Mouse (Mus musculus) brain, embryonic 14.5 days (tissue): Measurements from ENCODE around the gene Lrig1.

Source experiments
- CTCF ChIP-seq: fragments of 200-500 bp; IDR thresholded peaks from 2 replicates; pipeline ENCODE4 v1.5.1; 2012; ENCODE audit warnings: inconsistent platforms, mild to moderate bottlenecking, moderate library complexity, borderline replicate concordance; ENCODE audit not compliant: insufficient read depth, insufficient read length; ENCODE audit errors: extremely low read depth
- POLR2A ChIP-seq: fragments of 200-500 bp; IDR thresholded peaks from 2 replicates; pipeline ENCODE4 v1.6.1; 2012; ENCODE audit warnings: mild to moderate bottlenecking, inconsistent platforms, borderline replicate concordance; ENCODE audit not compliant: poor library complexity, insufficient read depth, insufficient read length, severe bottlenecking; ENCODE audit errors: extremely low read depth

- TF ChIP-seq CTCF (no peak), POLR2A (no peak)
Observed at GRCm38 (mm10) chr6:94592243-94592642, 107.7 kb downstream of the Lrig1 start.
